ENCODE assay signal across 9 mouse cellular contexts in the genomic region with DNA sequence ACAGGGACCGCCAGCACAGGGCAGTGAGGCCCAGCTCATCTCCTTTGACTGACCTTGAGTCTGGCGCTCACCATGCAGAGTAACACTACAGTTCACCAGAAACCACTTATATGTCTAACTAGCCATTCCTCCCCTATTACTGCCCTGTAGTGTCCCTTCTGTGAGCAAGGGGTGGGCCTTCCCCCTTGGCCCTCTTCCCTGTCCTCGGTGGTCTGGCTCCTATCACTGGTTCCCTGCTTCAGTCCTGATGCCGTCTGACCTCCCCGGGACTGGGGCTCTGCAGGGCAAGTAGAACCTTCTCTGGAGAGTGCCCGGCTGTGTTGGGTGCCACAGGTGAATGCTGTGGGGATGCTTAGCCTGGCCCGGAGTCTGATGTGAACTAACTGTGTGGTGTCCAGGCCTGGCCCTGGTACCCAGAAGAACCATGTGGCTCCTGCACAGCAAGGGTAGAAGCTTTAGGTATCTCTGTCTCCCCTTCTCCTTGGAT. TPM values are rescaled to one million over a fixed set of nuclear protein-coding genes. Genes with fewer than 3 reads are reported as not detected.
DNase-seq lines count a peak whose midpoint lies in the region; ATAC-seq and TF ChIP-seq lines count a peak whose summit lies in the region.
"Had no signal": no experiment of that assay in that cellular context is flagged by ENCODE, and none has a peak within 500 bp of the region (broad histone marks: within the 10 kb centered on the region; RNA-seq: fewer than 3 reads in every experiment).

No protein-coding gene starts in this region.

- H3K9me3 ChIP-seq in lung, embryonic 15.5 days: no peaks in the 10 kb centered on the region
- no peaks in the 10 kb centered on the region for H3K9me3 ChIP-seq in lung, postnatal 0 days (ENCODE audit: low read length)
- no peaks in the 10 kb centered on the region for H3K9me3 ChIP-seq in forebrain, embryonic 14.5 days (replicated peaks; ENCODE audit: control insufficient read depth, low read length)
- no peaks in the 10 kb centered on the region for H3K9me3 ChIP-seq in limb, embryonic 13.5 days
- H3K9me3 ChIP-seq in stomach, embryonic 14.5 days (ENCODE audit: control insufficient read depth, low read depth, low read length): no peaks in the 10 kb centered on the region

- no peak for DNase-seq in lung, postnatal 0 days (ENCODE audit: low spot score)
- no peak for DNase-seq in forebrain, embryonic 14.5 days (ENCODE audit: low spot score)
- no peak for DNase-seq in cerebellum, postnatal 10 days
- DNase-seq in kidney, adult 2 months: no peak
- DNase-seq in thymus, postnatal 4 days: no peak
- DNase-seq: lung, postnatal 10 days had no signal

- no peak overlapping the region for H3K27ac ChIP-seq in lung, embryonic 15.5 days
- no peak overlapping the region for H3K27ac ChIP-seq in lung, postnatal 0 days (ENCODE audit: low read length)
- peak overlapping the region; percentile 91 for H3K27ac ChIP-seq in forebrain, embryonic 14.5 days (ENCODE audit: low read depth, low read length)
- H3K27ac ChIP-seq in limb, embryonic 13.5 days: peak overlapping the region; percentile 85; the same call in 1 of the 2 replicates
- H3K27ac ChIP-seq in stomach, embryonic 14.5 days (ENCODE audit: low read length): no peak overlapping the region; the same call in 1 of the 2 replicates
- H3K27ac ChIP-seq in kidney, adult 2 months (ENCODE audit: insufficient read depth, low read depth, low read length): no peak overlapping the region

- H3K4me1 ChIP-seq in lung, embryonic 15.5 days: peaks cover 16% of the 10 kb centered on the region
- H3K4me1 ChIP-seq in lung, postnatal 0 days (ENCODE audit: insufficient read depth, low read depth, low read length): no peaks in the 10 kb centered on the region; the same call in 1 of the 2 replicates
- H3K4me1 ChIP-seq in forebrain, embryonic 14.5 days (ENCODE audit: control insufficient read depth, insufficient read depth, low read length): peaks cover 7% of the 10 kb centered on the region
- peaks cover 17% of the 10 kb centered on the region for H3K4me1 ChIP-seq in limb, embryonic 13.5 days
- peaks cover 7% of the 10 kb centered on the region for H3K4me1 ChIP-seq in stomach, embryonic 14.5 days (ENCODE audit: control insufficient read depth, insufficient read depth, low read length)
- peaks cover 10% of the 10 kb centered on the region; the same call in 1 of the 2 replicates for H3K4me1 ChIP-seq in kidney, adult 2 months (ENCODE audit: control insufficient read depth, insufficient read depth, low read length)

- no peak for TF ChIP-seq CTCF in lung, postnatal 0 days (IDR thresholded peaks at IDR 0.05)
- no peak for TF ChIP-seq CTCF in kidney, adult 2 months (conservative IDR thresholded peaks at IDR 0.05; ENCODE audit: insufficient read depth, insufficient read length, low read depth, low read length)

- H3K36me3 ChIP-seq in lung, embryonic 15.5 days: peaks cover 70% of the 10 kb centered on the region
- H3K36me3 ChIP-seq in lung, postnatal 0 days (ENCODE audit: insufficient read depth, low read length): peaks cover 39% of the 10 kb centered on the region
- H3K36me3 ChIP-seq in forebrain, embryonic 14.5 days (ENCODE audit: control insufficient read depth, insufficient read depth, low read length): peaks cover 75% of the 10 kb centered on the region
- peaks cover 79% of the 10 kb centered on the region for H3K36me3 ChIP-seq in limb, embryonic 13.5 days
- H3K36me3 ChIP-seq in stomach, embryonic 14.5 days (ENCODE audit: control insufficient read depth, insufficient read depth, low read length): peaks cover 65% of the 10 kb centered on the region
- no peaks in the 10 kb centered on the region for H3K36me3 ChIP-seq in kidney, adult 2 months (ENCODE audit: control insufficient read depth, insufficient read depth, low read length)

- no peak for TF ChIP-seq POLR2A in kidney, adult 2 months (IDR thresholded peaks at IDR 0.05; ENCODE audit: low read depth, low read length)

- no peaks in the 10 kb centered on the region for H3K27me3 ChIP-seq in lung, embryonic 15.5 days
- no peaks in the 10 kb centered on the region for H3K27me3 ChIP-seq in lung, postnatal 0 days (replicated peaks; ENCODE audit: insufficient read depth, low read length)
- H3K27me3 ChIP-seq in forebrain, embryonic 14.5 days (replicated peaks; ENCODE audit: control insufficient read depth, insufficient read depth, low read length): no peaks in the 10 kb centered on the region
- no peaks in the 10 kb centered on the region for H3K27me3 ChIP-seq in limb, embryonic 13.5 days
- no peaks in the 10 kb centered on the region for H3K27me3 ChIP-seq in stomach, embryonic 14.5 days (ENCODE audit: control insufficient read depth, insufficient read depth, low read length)
- no peaks in the 10 kb centered on the region for H3K27me3 ChIP-seq in kidney, adult 2 months (replicated peaks; ENCODE audit: control insufficient read depth, insufficient read depth, low read length)

- no peak for ATAC-seq in lung, embryonic 15.5 days (ENCODE audit: borderline replicate concordance, extremely low read depth, low FRiP score, low TSS enrichment)
- ATAC-seq in lung, postnatal 0 days: no peak
- no peak for ATAC-seq in forebrain, embryonic 14.5 days
- no peak for ATAC-seq in limb, embryonic 13.5 days (ENCODE audit: low FRiP score, low read depth)
- no peak for ATAC-seq in stomach, embryonic 14.5 days (ENCODE audit: insufficient number of reproducible peaks, insufficient read depth, low FRiP score, low read depth)

- peak overlapping the region; percentile 83 for H3K4me2 ChIP-seq in lung, embryonic 15.5 days
- H3K4me2 ChIP-seq in lung, postnatal 0 days (replicated peaks; ENCODE audit: low read depth, low read length): no peak overlapping the region; the same call in 1 of the 2 replicates
- peak overlapping the region; percentile 90; the same call in 1 of the 2 replicates for H3K4me2 ChIP-seq in forebrain, embryonic 14.5 days (ENCODE audit: low read length)
- peak overlapping the region; percentile 95 for H3K4me2 ChIP-seq in limb, embryonic 13.5 days (replicated peaks)
- peak overlapping the region; percentile 91; the same call in 1 of the 2 replicates for H3K4me2 ChIP-seq in stomach, embryonic 14.5 days (replicated peaks; ENCODE audit: low read depth, low read length)

- peak overlapping the region; percentile 71; the same call in 1 of the 2 replicates for H3K4me3 ChIP-seq in lung, embryonic 15.5 days
- no peak overlapping the region for H3K4me3 ChIP-seq in lung, postnatal 0 days (ENCODE audit: low read depth, low read length)
- peak overlapping the region; percentile 97; the same call in 1 of the 2 replicates for H3K4me3 ChIP-seq in forebrain, embryonic 14.5 days (ENCODE audit: low read depth, low read length)
- H3K4me3 ChIP-seq in limb, embryonic 13.5 days: peak overlapping the region; percentile 94
- H3K4me3 ChIP-seq in stomach, embryonic 14.5 days (ENCODE audit: low read depth, low read length): peak overlapping the region; percentile 96; the same call in 1 of the 2 replicates
- H3K4me3 ChIP-seq in kidney, adult 2 months (ENCODE audit: insufficient read depth, low read depth, low read length): no peak overlapping the region

- 85% methylated on average over 7 of the region's 7 CpGs for WGBS in lung, embryonic 15.5 days
- 91% methylated on average over 7 of the region's 7 CpGs for WGBS in lung, postnatal 0 days
- WGBS in forebrain, embryonic 14.5 days: 86% methylated on average over 7 of the region's 7 CpGs
- 88% methylated on average over 7 of the region's 7 CpGs for WGBS in limb, embryonic 13.5 days
- WGBS in stomach, embryonic 14.5 days: 85% methylated on average over 7 of the region's 7 CpGs
- 83% methylated on average over 7 of the region's 7 CpGs for WGBS in kidney, adult 2 months

- peak overlapping the region; percentile 81; the same call in 1 of the 2 replicates for H3K9ac ChIP-seq in lung, embryonic 15.5 days
- H3K9ac ChIP-seq in lung, postnatal 0 days (replicated peaks; ENCODE audit: low read depth): no peak overlapping the region
- H3K9ac ChIP-seq in forebrain, embryonic 14.5 days (ENCODE audit: low read length): peak overlapping the region; percentile 86; the same call in 1 of the 2 replicates
- H3K9ac ChIP-seq in limb, embryonic 13.5 days: peak overlapping the region; percentile 94
- no peak overlapping the region for H3K9ac ChIP-seq in stomach, embryonic 14.5 days (replicated peaks; ENCODE audit: low read depth, low read length)

- TF ChIP-seq EP300 in lung, postnatal 0 days (IDR thresholded peaks at IDR 0.05): no peak

RNA-seq across cellular contexts. Expression of a gene that starts 0.9 kb away (rescaled TPM):
- 125 and 133 TPM in 2 replicates for polyA plus RNA-seq in lung, embryonic 15.5 days (2015; fragmentation: Nextera tagmentation; extraction: Ambion mirVana)
- 60.6 and 67.7 TPM in 2 replicates for polyA plus RNA-seq in lung, postnatal 0 days (2015; fragmentation: Nextera tagmentation; extraction: Ambion mirVana)
- polyA plus RNA-seq in forebrain, embryonic 14.5 days (2014; fragmentation: Nextera tagmentation; extraction: Ambion mirVana): 143 and 155 TPM in 2 replicates
- 120 and 124 TPM in 2 replicates for polyA plus RNA-seq in limb, embryonic 13.5 days (2015; fragmentation: Nextera tagmentation; extraction: Ambion mirVana)
- 150 and 153 TPM in 2 replicates for polyA plus RNA-seq in stomach, embryonic 14.5 days (2014; fragmentation: Nextera tagmentation; extraction: Ambion mirVana)
- 282 and 300 TPM in 2 replicates for polyA plus RNA-seq in kidney, adult 2 months (2012; rRNA removed)

RNA-seq across cellular contexts. Expression of a gene that starts 8.1 kb away (rescaled TPM):
- polyA plus RNA-seq in lung, embryonic 15.5 days (2015; fragmentation: Nextera tagmentation; extraction: Ambion mirVana): 67.5 and 70.9 TPM in 2 replicates
- polyA plus RNA-seq in lung, postnatal 0 days (2015; fragmentation: Nextera tagmentation; extraction: Ambion mirVana): 75.4 and 83.4 TPM in 2 replicates
- 29.7 and 31.6 TPM in 2 replicates for polyA plus RNA-seq in forebrain, embryonic 14.5 days (2014; fragmentation: Nextera tagmentation; extraction: Ambion mirVana)
- polyA plus RNA-seq in limb, embryonic 13.5 days (2015; fragmentation: Nextera tagmentation; extraction: Ambion mirVana): 46.8 and 49.0 TPM in 2 replicates
- polyA plus RNA-seq in stomach, embryonic 14.5 days (2014; fragmentation: Nextera tagmentation; extraction: Ambion mirVana): 66.5 and 75.1 TPM in 2 replicates
- polyA plus RNA-seq in kidney, adult 2 months (2012; rRNA removed): 751 and 939 TPM in 2 replicates

RNA-seq across cellular contexts. Expression of a gene that starts 16.1 kb away (rescaled TPM):
- 43.8 and 44.6 TPM in 2 replicates for polyA plus RNA-seq in lung, embryonic 15.5 days (2015; fragmentation: Nextera tagmentation; extraction: Ambion mirVana)
- 29.8 and 33.4 TPM in 2 replicates for polyA plus RNA-seq in lung, postnatal 0 days (2015; fragmentation: Nextera tagmentation; extraction: Ambion mirVana)
- 37.4 and 43.9 TPM in 2 replicates for polyA plus RNA-seq in forebrain, embryonic 14.5 days (2014; fragmentation: Nextera tagmentation; extraction: Ambion mirVana)
- polyA plus RNA-seq in limb, embryonic 13.5 days (2015; fragmentation: Nextera tagmentation; extraction: Ambion mirVana): 65.8 and 67.9 TPM in 2 replicates
- 43.3 and 49.4 TPM in 2 replicates for polyA plus RNA-seq in stomach, embryonic 14.5 days (2014; fragmentation: Nextera tagmentation; extraction: Ambion mirVana)
- polyA plus RNA-seq in kidney, adult 2 months (2012; rRNA removed): 21.1 and 23.8 TPM in 2 replicates

RNA-seq across cellular contexts. Expression of a gene that starts 25.6 kb away (rescaled TPM):
- polyA plus RNA-seq in lung, embryonic 15.5 days (2015; fragmentation: Nextera tagmentation; extraction: Ambion mirVana): 31.2 and 35.5 TPM in 2 replicates
- polyA plus RNA-seq in lung, postnatal 0 days (2015; fragmentation: Nextera tagmentation; extraction: Ambion mirVana): 16.5 and 21.1 TPM in 2 replicates
- polyA plus RNA-seq in forebrain, embryonic 14.5 days (2014; fragmentation: Nextera tagmentation; extraction: Ambion mirVana): 18.6 and 18.8 TPM in 2 replicates
- 37.1 and 41.7 TPM in 2 replicates for polyA plus RNA-seq in limb, embryonic 13.5 days (2015; fragmentation: Nextera tagmentation; extraction: Ambion mirVana)
- polyA plus RNA-seq in stomach, embryonic 14.5 days (2014; fragmentation: Nextera tagmentation; extraction: Ambion mirVana): 30.9 and 31.1 TPM in 2 replicates
- polyA plus RNA-seq in kidney, adult 2 months (2012; rRNA removed): 14.8 and 15.1 TPM in 2 replicates

RNA-seq across cellular contexts. Expression of a gene that starts 25.6 kb away (rescaled TPM):
- 12.7 and 13.0 TPM in 2 replicates for polyA plus RNA-seq in lung, embryonic 15.5 days (2015; fragmentation: Nextera tagmentation; extraction: Ambion mirVana)
- polyA plus RNA-seq in lung, postnatal 0 days (2015; fragmentation: Nextera tagmentation; extraction: Ambion mirVana): 14.9 and 18.9 TPM in 2 replicates
- 11.6 and 15.3 TPM in 2 replicates for polyA plus RNA-seq in forebrain, embryonic 14.5 days (2014; fragmentation: Nextera tagmentation; extraction: Ambion mirVana)
- polyA plus RNA-seq in limb, embryonic 13.5 days (2015; fragmentation: Nextera tagmentation; extraction: Ambion mirVana): 12.2 and 12.4 TPM in 2 replicates
- 15.0 and 15.3 TPM in 2 replicates for polyA plus RNA-seq in stomach, embryonic 14.5 days (2014; fragmentation: Nextera tagmentation; extraction: Ambion mirVana)
- polyA plus RNA-seq in kidney, adult 2 months (2012; rRNA removed): 48.6 and 49.3 TPM in 2 replicates

Comparison
In these comparisons a context has a peak if more than half of its experiments do, and no peak if none do; other contexts are left out.
1. H3K4me3 ChIP-seq: peak in lung, embryonic 15.5 days (single experiment), forebrain, embryonic 14.5 days (single experiment), limb, embryonic 13.5 days (single experiment) and stomach, embryonic 14.5 days (single experiment); none in lung, postnatal 0 days (single experiment) and kidney, adult 2 months (single experiment).
2. H3K9ac ChIP-seq: peak in lung, embryonic 15.5 days (single experiment), forebrain, embryonic 14.5 days (single experiment) and limb, embryonic 13.5 days (single experiment); none in lung, postnatal 0 days (single experiment) and stomach, embryonic 14.5 days (single experiment).
3. H3K27ac ChIP-seq: peak in forebrain, embryonic 14.5 days (single experiment) and limb, embryonic 13.5 days (single experiment); none in lung, embryonic 15.5 days (single experiment), lung, postnatal 0 days (single experiment), stomach, embryonic 14.5 days (single experiment) and kidney, adult 2 months (single experiment).